Mouse (Mus musculus) ES-E14 (cell line): Measurements from ENCODE around the gene Fbxl15. TPM values are rescaled to one million over a fixed set of nuclear protein-coding genes. Genes with fewer than 3 reads are reported as not detected.

ENCODE experiments used
- DNase-seq: peaks from one replicate; pipeline ENCODE4 v3.0.0-alpha.2; 2013; ENCODE audit warnings: low read depth, low spot score
- H3K27ac ChIP-seq: 2 replicates; pipeline ENCODE4 v1.5.1; 2012; ENCODE audit warnings: low read depth, mild to moderate bottlenecking, low read length, moderate library complexity, mixed read lengths; ENCODE audit not compliant: poor library complexity, insufficient read depth, severe bottlenecking
- H3K36me3 ChIP-seq: 2 replicates; pipeline ENCODE4 v1.6.1; 2012; ENCODE audit warnings: mild to moderate bottlenecking, low read length, moderate library complexity, mixed read lengths; ENCODE audit not compliant: control insufficient read depth, poor library complexity, insufficient read depth, severe bottlenecking
- H3K4me1 ChIP-seq, 2 experiments: fragments of 150-350 bp in 1 of 2; sonication (generic) in 1 of 2; 2 replicates each; pipeline ENCODE4 v1.6.1; 2012; ENCODE audit warnings: low read length in 2 of 2, mild to moderate bottlenecking in 1 of 2, mixed read lengths in 1 of 2; ENCODE audit not compliant: control insufficient read depth in 2 of 2, insufficient read depth in 2 of 2, poor library complexity in 1 of 2
- H3K4me3 ChIP-seq, 2 experiments: fragments of 150-350 bp in 1 of 2; sonication (generic) in 1 of 2; 2 replicates each; pipeline ENCODE4 v1.5.1; 2012; ENCODE audit warnings: low read length in 2 of 2, low read depth in 1 of 2, mild to moderate bottlenecking in 1 of 2, mixed read lengths in 1 of 2; ENCODE audit not compliant: insufficient read depth in 1 of 2, poor library complexity in 1 of 2, severe bottlenecking in 1 of 2
- H3K9ac ChIP-seq: 2 replicates; pipeline ENCODE4 v1.6.1; 2012; ENCODE audit warnings: low read depth, mild to moderate bottlenecking, low read length, mixed read lengths; ENCODE audit not compliant: poor library complexity, insufficient read depth, severe bottlenecking
- H3K9me3 ChIP-seq: fragments of 150-350 bp; sonication (generic); 2 replicates; pipeline ENCODE4 v1.6.1; 2012; ENCODE audit warnings: low read depth, mild to moderate bottlenecking, low read length; ENCODE audit not compliant: control insufficient read depth, insufficient read depth
- CHD2 ChIP-seq: IDR thresholded peaks from 2 replicates; pipeline ENCODE4 v1.6.1; 2014; ENCODE audit warnings: mild to moderate bottlenecking, low read depth, low read length, inconsistent platforms
- HCFC1 ChIP-seq: IDR thresholded peaks from 2 replicates; pipeline ENCODE4 v1.6.1; 2012; ENCODE audit warnings: low read length, inconsistent platforms, borderline replicate concordance; ENCODE audit not compliant: insufficient read depth
- MAFK ChIP-seq: IDR thresholded peaks from 2 replicates; pipeline ENCODE4 v1.6.1; 2014; ENCODE audit warnings: mild to moderate bottlenecking, low read depth, low read length, inconsistent platforms; ENCODE audit not compliant: insufficient read depth
- ZC3H11A ChIP-seq: IDR thresholded peaks from 2 replicates; pipeline ENCODE4 v1.6.1; 2012; ENCODE audit warnings: low read depth, mild to moderate bottlenecking, inconsistent platforms, low read length, borderline replicate concordance
- ZNF384 ChIP-seq: IDR thresholded peaks from 2 replicates; pipeline ENCODE4 v1.6.1; 2012; ENCODE audit warnings: low read depth, low read length, inconsistent platforms
- in situ Hi-C, 2 experiments: fragments of 600-800 bp; cut with MboI; formaldehyde crosslinking; loops; one replicate each; pipeline ENCODE4 v1.15.1; 2025; ENCODE audit warnings: low sequenced_read_pairs in 2 of 2, inconsistent platforms in 1 of 2; ENCODE audit not compliant: unreplicated experiment in 2 of 2
- total RNA-seq: library from RNA; depleted of rRNA; stranded (reverse); fragments of 300-350 nt; gene quantifications from 2 replicates; pipeline ENCODE4 v1.2.3, GENCODE M21; 2012

The Fbxl15 gene
- total RNA-seq, 1 experiment = 7.9 TPM

DNA sequence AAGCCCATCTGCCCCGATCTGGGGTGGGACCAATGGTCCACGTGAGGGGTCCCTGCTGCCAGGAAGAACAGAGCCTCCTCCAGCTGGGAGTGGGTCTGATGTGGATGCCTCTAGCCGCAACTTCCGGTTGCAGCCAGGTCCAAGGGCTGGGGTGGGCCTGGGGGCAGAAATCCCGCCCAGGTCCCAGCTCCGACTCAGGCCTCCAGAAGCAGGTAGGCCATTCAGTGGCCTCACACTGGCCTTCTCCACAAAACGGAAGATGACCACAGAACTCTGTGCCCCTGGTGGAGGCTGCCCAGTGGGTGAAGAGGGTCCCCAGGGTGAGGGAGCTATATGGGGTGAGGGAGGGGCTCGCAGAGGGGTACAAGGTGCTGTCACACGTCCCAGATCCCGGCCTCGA, 3.6 kb upstream of the Fbxl15 start:
- Histone ChIP-seq H3K4me1 (peaks cover 0 to 10% of the 10 kb centered on the region in 2 experiments; a peak in 1 of 4 replicates), H3K9ac (no peak overlapping the region), H3K36me3 (no peaks in the 10 kb centered on the region), H3K4me3 (no peak overlapping the region), H3K27ac (no peak overlapping the region), H3K9me3 (no peaks in the 10 kb centered on the region)
- no peak for DNase-seq
- no peak for TF ChIP-seq HCFC1
- no peak for TF ChIP-seq MAFK
- TF ChIP-seq CHD2 = no peak
- in situ Hi-C loops = no loop called here

DNA sequence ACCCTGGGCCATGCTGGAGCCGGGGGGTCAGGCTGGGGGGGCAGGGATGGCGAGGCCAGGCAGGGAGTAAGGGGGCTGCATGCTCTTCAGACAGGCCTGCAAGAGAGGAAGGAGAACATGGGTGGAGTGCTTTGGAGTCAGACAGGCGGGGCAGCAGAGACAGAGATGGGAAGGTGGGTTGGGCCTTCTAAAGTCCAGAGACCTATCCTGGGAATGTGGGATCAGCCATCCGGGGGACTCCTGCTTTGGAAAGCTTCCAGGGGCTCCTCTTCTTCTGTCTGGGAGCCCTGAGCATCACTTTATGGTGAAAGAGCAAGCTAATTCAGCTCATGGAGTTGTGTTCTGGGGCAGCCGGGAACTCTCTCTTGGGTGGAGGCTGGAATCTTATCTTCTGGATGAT, 3.1 kb upstream of the Fbxl15 start:
- TF ChIP-seq CHD2 = no peak
- TF ChIP-seq MAFK = no peak
- no peak for TF ChIP-seq ZC3H11A
- TF ChIP-seq ZNF384 = no peak
- no peak for TF ChIP-seq HCFC1

DNA sequence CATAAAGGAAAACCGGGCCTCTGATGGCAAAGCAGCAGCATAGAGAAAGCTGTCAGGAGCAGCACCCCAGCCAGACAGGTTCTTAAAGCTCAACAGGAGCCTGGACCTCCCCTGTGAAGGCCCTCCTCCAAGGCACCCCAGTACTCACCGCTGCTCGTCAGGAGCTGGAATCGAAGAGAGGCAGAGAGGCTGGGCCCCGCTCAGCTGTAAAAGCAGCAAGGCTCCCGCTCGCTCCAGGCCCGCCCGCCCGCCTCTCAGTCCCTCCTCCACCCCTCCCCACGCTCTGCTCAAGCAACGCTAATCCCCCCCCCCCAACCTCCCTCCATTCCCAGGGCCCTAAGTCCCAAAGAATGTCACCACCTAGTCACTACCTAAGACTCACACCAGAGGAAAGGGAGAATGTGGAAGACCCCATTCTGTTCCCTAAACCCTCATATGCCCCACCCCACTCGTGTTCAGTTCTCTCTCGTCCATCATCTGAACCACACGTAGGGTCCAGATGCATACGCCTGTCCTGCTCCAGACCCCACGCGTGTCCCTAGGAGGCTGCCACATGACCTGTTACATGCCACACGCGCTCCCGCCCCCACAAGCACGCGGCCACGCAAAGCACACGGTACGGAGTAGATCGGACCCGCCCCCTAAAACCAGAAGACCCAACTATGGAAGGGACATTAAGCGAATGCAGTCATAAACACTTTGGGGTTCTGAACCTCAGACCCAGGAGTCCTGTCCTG, 1.8 kb upstream of the Fbxl15 start:
- in situ Hi-C loops = no loop called here
- Histone ChIP-seq H3K27ac (no peak overlapping the region; the same call in 1 of the 2 replicates), H3K4me3 (peak overlapping the region; percentile 45 to 67; a peak in 3 of 4 replicates), H3K9me3 (no peaks in the 10 kb centered on the region), H3K36me3 (peaks cover 6% of the 10 kb centered on the region; the same call in 1 of the 2 replicates), H3K9ac (no peak overlapping the region), H3K4me1 (peaks cover 3 to 8% of the 10 kb centered on the region in 2 experiments; a peak in 2 of 4 replicates)
- no peak for TF ChIP-seq HCFC1
- no peak for TF ChIP-seq MAFK
- no peak for TF ChIP-seq CHD2
- TF ChIP-seq ZNF384 = no peak
- no peak for TF ChIP-seq ZC3H11A
- no peak for DNase-seq

More for the DNA sequence above, 3.1 kb upstream of the Fbxl15 start:
- H3K27ac ChIP-seq = no peak overlapping the region
- H3K9ac ChIP-seq = no peak overlapping the region
- H3K4me1 ChIP-seq = peaks cover 3 to 8% of the 10 kb centered on the region in 2 experiments; a peak in 2 of 4 replicates
- no peak overlapping the region for H3K4me3 ChIP-seq
- in situ Hi-C loops = no loop called here
- no peak for DNase-seq
- H3K36me3 ChIP-seq = no peaks in the 10 kb centered on the region
- no peaks in the 10 kb centered on the region for H3K9me3 ChIP-seq

DNA sequence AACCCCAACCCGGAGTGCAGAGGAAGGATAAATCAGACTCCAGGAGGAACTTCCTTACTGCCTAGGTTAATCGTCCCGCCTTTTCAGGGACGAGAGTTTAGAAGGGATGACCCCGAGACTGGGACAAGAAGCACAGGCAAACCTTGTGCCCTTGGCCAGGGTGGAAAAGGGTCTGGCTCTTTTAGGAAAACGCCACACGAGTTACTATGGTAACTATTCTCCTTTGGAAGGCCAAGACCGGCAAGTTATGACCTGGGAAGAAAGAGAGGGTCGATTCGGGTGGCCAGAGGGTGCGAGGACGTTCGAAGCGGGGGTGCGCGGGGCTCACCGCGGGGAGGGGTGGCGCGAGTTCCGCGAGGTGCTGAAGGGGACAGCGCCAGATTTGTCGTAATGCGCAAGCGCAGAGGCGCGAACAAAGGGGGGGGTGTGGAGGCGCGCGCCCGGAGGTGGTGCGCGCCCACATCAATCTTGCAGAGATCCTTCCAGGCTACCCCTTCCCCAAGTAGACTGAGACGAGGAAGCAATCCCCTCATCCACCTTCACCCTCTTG, 1.2 kb upstream of the Fbxl15 start, which contains the start of gene Psd:
TSS of gene Psd (minus strand) at position 401 of the 550 bp plus-strand sequence.
- no peak within 1 kb of the TSS; the same call in 1 of the 2 replicates for H3K27ac ChIP-seq
- no peak for DNase-seq
- TF ChIP-seq ZC3H11A (no peak), MAFK (no peak), ZNF384 (no peak), HCFC1 (peak; percentile 47; the same call in 1 of the 2 replicates)
- peaks cover 9% of the 10 kb centered on the region; the same call in 1 of the 2 replicates for H3K36me3 ChIP-seq
- H3K4me1 ChIP-seq = peaks cover 3 to 8% of the 10 kb centered on the region in 2 experiments; a peak in 2 of 4 replicates
- H3K9ac ChIP-seq = 0 out of 2 replicates have a peak within 1 kb of the TSS, but pooled peaks have one; percentile 86
- in situ Hi-C loops = no loop called here
- no peaks in the 10 kb centered on the region for H3K9me3 ChIP-seq
- H3K4me3 ChIP-seq = peak within 1 kb of the TSS; percentile 87 to 99
